Mouse (Mus musculus) heart, postnatal 36 days (tissue): ENCODE results near the gene Zfp346. TPM values are rescaled to one million over a fixed set of nuclear protein-coding genes. Genes with fewer than 3 reads are reported as not detected.

Experiments used
- DNase-seq, 2 experiments: peaks; one replicate each; pipeline ENCODE4 v3.0.0; 2021 to 2022
- intact Hi-C: fragments of 180-260 bp; cut with DNase I; formaldehyde crosslinking; loops from one replicate; pipeline ENCODE4 v1.15.1; 2025
- total RNA-seq, 2 experiments: library from RNA; stranded (reverse); gene quantifications; 2 replicates each; pipeline ENCODE4 v1.2.3; 2021

Gene Zfp346
- total RNA-seq, 2 experiments from 2014 or later, result 17.4 to 23.6 TPM

DNA sequence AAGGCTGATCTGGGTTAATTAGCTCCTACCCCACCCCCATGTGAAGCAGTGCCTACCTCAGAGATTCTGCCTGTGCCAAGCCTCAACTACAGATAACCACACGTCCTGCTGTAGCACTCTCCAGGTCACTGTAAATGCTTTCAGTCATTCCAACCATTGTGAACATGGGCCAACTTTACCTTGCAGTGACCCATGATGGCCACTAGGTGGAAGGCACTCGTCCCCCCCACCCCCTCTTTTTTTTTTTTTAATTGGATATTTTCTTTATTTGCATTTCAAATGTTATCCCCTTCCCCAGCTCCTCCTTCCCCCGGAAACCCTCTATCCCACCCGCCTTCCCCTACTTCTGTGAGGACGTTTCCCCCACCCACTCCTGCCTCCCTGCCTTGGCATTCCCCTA, 30.3 kb downstream of the Zfp346 start:
- peak; percentile 9 to 18 for DNase-seq
- intact Hi-C loops, result loop anchor here (1.0 kb wide), 1 partner anchor 43 kb away; no protein-coding TSS in a partner anchor

DNA sequence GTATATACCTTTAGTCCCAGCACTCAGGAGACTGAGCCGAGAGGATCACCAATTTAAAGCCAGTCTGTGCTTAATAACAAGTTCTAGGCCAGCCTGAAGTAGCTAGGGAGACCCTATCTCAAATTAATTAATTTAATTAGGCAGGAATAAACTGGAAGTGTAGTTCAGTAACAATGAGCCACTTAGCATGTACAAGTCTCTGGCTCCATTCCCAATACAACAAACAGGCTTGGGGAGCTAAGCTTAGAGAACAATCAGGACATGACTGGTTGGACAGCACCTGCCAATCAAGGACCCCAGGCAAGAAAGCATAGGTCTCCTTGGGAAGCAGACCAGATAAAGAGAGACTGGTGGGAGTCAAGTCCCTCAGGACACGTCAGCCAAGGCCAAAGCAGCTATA, 35.2 kb downstream of the Zfp346 start:
- intact Hi-C loops, result no loop called here
- DNase-seq, result no peak

DNA sequence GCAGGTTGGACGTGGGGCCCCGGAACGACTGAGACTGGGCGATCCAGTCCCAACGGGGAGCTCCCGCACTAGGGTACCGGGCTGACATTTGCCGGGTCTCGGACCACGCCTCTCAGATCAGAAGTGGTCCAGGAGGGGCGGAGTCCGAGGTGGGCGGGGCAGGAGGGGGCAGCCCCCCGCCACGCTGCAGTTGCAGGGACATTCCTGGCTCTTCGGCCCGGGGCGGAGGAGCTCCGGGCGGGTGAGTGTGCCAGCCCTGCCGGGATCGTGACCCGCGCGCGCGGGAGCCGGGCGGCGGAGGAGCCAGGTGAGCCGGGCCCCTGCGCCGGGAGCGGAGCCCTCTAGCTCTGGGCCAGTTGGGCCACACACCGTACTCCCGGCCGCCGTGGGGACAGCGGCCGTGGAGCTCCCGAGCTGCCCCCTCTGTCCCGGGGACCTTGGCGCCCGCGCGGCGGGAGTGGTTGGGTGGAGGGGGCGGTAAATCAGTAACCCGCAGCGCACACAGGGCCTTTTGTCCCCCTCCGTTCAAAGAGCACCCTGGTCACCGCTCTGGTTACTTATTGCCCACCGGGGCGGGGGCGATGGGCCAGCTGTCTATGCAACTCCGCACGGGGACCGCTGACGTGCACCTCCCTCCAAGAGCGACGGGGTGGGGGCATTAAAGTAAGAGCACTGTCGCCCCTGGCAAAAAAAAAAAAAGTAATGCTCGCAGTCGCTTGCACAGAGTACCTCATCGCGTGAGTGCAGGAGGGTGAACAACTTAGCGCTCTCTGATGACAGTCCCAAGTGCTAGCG, 47.7 kb downstream of the Zfp346 start, which contains the start of gene Fgfr4:
Gene Fgfr4, plus strand, starts transcription at position 20 of the 795 bp plus-strand sequence.
- intact Hi-C loops, result no loop called here
- DNase-seq, result peak in 1 of 2 experiments; percentile 22

DNA sequence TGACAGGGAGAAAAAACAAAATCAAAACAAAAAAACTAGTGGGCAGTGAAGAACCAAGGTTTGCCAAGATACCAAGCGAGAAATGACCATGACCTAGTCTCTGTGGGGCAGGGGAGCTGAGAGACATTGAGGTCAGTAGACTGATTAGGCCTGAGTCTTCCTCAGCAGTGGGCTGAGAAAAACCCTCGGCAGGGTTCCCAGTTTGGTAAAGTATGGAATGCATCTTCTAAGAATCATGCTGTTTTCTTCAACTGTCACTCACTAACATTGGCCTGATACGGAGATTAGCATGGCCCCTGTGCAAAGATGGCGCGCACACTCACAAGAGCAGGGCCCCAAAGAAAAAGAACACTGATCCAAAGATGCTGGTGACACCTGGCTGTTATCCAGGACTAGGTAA, 48.8 kb downstream of the Zfp346 start:
- intact Hi-C loops, result no loop called here

DNA sequence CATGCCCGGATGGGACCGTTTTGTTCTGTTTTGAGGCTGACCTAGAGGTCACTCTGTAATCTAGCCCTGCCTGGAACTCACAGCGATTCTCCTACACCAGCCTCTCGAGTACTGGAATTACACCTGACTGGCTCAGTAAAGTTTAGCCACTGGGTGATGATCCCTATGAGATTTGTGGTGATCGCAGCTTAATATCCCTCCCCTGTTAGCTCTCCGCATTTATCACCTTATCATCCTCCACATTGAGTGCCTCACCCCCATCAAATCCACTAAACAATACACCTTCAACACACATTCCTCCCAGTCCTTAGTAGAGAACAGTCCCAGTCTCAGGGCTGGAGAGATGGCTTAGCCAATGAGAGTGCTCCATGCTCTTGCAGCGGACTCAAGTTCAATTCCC, 57.3 kb downstream of the Zfp346 start:
- intact Hi-C loops, result no loop called here
- DNase-seq, result no peak

More for the DNA sequence above, 48.8 kb downstream of the Zfp346 start:
- DNase-seq, result no peak

DNA sequence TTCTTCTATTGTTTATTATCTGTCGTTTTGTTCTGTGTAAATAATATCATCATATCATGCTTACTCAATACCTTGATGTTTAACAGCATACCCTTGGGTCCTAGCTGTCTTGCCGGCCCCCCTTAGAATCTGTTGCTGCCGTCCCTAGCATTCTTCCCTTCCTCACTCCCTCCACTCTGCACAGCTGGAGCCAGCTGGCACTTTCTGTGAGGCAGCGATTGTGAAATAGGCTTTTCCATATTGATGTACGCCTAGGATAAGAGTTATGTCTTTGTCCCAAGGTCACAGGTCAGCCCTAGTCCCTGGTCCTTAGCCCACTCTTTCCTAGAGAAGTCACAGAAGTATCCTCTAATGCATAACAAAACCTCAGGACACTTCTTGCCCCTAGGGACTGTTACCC, 58.4 kb downstream of the Zfp346 start:
- intact Hi-C loops, result no loop called here
- DNase-seq, result peak in 1 of 2 experiments; percentile 15

DNA sequence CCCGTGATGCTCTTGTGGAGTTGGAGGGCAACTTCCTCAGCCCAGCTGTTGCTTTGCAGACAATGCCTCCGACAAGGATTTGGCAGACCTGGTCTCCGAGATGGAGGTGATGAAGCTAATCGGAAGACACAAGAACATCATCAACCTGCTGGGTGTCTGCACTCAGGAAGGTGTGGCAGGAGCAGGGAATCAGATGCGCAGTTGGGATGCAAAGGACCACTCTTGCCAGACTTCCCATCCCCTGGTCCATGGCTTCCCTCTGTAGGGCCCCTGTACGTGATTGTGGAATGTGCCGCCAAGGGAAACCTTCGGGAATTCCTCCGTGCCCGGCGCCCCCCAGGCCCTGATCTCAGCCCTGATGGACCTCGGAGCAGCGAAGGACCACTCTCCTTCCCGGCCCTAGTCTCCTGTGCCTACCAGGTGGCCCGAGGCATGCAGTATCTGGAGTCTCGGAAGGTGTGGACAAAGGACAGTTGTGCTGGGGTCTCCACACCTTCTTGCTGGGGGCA, 60.8 kb downstream of the Zfp346 start:
- DNase-seq, result no peak
- intact Hi-C loops, result no loop called here

DNA sequence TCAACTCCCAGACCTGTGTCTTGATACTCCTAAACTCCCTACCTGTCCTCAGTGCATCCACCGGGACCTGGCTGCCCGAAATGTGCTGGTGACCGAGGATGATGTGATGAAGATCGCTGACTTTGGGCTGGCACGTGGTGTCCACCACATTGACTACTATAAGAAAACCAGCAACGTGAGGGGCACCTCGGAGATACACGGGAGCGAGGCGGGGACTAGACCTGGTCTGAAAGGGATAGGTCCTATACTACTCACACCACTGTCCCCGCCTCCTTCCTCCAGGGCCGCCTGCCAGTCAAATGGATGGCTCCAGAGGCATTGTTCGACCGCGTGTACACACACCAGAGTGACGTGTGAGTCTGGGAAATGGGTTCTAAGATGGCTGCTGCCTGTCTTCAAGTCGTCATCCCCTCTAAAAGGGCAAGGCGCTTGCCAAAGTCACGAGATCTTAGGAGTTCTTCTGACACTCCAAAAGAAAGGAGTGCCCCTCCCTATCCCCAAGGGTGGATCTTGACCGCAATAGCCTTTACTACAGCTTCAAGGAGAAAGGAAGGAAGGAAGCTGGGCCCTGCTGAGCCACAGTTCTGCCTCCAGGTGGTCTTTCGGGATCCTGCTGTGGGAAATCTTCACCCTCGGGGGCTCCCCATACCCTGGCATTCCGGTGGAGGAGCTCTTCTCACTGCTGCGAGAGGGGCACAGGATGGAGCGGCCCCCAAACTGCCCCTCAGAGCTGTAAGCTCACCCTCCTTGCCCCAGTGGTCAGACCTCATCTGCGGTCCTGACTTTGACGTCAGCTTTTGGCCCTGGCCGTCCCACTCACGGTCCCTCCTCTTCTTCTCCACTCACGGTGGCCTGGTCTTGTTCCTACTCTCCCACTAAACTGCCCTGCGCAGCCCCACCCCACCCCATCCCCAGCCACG, 62.0 kb downstream of the Zfp346 start:
- intact Hi-C loops, result no loop called here
- DNase-seq, result no peak

DNA sequence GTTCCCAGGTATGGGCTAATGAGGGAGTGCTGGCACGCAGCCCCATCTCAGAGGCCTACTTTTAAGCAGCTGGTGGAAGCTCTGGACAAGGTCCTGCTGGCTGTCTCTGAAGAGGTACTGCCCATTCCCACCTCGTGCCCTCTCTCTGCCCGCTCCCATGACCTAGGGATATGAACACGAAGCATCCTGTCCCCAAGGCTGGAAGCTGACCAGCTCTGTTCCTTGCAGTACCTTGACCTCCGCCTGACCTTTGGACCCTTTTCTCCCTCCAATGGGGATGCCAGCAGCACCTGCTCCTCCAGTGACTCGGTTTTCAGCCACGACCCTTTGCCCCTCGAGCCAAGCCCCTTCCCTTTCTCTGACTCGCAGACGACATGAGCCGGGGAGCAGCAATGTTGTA, 62.7 kb downstream of the Zfp346 start:
- DNase-seq, result no peak
- intact Hi-C loops, result no loop called here

DNA sequence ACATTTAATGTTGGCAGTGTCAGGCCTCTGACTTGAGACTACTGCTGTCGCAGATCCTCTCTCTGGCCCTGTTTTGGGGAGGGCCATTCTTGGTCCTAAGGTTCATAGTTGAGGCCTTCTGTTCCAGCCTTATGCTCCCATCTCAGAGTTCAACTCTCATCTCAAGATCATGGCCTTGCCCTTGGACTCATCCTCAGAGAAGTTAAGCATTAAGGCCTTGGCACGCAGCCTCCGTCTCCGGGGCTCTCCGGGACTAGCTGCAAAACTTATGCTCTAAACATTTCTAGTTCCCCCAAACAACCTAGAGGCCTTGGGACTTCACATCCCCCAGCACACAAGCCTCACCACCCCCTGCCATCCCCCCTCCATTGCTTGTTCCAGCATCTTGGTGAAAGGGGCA, 63.1 kb downstream of the Zfp346 start:
- DNase-seq, result no peak
- intact Hi-C loops, result no loop called here

DNA sequence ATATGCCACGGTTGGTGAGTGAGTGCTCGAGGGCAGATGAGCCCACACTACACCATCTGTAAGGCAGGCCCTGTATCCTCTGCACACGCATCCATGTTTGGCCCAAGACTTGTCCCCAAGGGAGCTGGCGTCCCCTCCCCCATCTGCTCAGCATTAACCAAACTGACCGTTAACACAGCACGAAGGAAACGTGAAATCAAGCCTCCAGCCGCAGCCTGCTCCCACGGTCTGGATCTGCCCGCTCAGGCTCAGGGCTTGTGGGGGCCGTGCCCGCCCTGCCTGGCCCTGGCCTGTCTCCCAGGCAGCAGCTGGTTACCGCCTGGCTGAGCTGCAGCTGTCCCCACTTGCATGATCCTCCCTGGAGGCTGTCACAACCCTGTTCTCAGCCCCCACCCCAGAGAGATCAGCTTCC, 63.9 kb downstream of the Zfp346 start:
- peak; percentile 57 to 62 for DNase-seq
- intact Hi-C loops, result no loop called here

DNA sequence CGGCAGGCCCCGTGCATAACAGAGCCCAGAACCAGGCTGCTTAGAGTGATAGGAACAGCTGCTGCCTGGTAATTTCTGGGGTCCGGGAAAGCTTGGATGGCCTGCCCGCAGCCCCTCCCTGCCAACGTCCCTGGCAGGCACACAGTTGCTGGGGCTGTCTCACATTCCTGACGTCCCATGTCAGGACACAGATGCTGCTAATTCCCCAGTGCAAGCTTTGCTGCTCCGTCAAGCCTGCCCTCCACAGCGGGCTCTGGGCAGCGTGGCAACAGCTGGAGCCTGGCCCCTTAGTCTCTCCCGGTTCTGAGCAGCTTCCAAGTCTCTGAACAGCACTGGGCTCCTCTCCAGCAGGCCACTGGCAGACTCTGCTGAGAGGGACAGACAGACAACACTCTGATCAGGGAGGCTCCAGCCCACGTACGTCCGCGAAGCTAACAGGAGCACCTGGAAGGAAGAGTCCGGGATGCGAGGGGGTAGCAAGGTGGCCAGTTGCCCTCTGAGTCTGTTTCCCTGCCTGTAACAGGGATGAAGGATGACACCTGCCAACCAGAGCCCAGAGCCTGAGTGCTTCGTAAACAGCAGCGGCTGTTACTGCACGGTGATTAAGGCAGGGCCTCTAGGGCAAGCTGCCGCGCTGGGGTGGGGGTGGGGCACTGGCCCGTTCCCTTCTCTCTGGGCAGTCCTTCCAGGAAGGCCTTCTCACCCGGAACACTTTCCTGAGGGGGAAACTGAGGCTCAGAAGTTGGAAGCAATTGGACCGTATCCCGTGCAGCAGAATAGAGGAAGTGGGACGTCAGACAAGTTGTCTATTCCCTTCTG, 66.6 kb downstream of the Zfp346 start:
- peak; percentile 65 to 73 for DNase-seq
- intact Hi-C loops, result no loop called here

DNA sequence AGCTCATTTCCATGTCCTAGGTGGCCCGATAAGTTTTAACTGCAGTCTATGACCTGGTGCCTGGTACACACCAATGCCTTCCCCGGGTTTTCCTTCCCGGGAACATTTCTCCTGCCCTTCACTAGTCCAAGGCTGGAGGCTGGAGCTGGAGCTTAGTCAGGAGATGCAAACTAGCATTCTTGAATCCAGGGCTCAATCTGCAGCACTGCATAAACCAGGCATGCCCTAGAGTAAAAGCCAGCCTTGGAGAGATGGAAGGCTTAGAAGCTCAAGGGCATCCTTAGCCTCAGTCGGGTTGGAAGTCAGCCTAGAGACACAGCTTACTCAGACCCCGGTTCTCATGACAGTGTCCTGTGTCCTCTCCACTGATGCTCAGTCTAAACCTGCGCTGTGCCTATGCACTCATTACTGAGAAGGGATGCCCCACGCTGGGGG, 67.2 kb downstream of the Zfp346 start:
- no peak for DNase-seq
- intact Hi-C loops, result no loop called here

DNA sequence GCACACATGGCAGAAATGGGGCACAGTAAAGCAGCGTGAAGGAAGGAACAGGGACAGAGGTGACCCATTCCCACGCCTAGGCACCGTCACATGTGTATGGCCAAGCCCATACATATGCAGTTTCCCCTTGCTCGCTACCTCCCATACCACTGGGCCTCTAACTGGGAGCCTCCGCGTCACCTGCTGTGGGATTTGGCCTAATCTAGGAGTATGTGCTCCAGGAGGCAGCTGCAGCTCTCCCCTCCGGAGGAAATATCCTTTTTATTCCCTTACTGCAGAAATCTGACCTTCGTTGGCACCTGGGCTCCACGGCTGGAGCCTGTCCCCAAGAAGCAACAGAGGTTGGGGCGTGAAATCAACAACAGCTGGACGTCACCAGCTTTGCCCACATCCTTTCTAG, 69.2 kb downstream of the Zfp346 start:
- intact Hi-C loops, result no loop called here
- DNase-seq, result no peak

DNA sequence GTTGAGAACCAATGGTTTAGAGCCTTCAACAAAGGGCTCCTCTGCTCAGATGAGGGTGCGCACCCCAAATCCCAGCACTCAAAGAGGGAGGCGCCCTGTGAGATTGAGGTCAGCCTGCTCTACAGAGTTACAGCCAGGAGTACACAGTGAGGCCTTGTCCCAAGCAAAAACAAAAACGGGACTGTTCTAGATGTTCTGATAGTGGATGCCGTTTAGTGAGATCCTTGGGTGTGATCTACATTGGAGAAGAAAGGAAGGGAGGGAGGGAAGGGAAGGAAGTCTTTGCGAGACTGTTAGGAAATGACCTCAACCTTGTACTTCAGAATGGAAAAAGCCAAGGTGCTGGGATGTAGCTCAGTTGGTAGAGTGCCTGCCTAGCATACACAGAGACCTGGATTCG, 71.2 kb downstream of the Zfp346 start:
- intact Hi-C loops, result no loop called here
- DNase-seq, result no peak

DNA sequence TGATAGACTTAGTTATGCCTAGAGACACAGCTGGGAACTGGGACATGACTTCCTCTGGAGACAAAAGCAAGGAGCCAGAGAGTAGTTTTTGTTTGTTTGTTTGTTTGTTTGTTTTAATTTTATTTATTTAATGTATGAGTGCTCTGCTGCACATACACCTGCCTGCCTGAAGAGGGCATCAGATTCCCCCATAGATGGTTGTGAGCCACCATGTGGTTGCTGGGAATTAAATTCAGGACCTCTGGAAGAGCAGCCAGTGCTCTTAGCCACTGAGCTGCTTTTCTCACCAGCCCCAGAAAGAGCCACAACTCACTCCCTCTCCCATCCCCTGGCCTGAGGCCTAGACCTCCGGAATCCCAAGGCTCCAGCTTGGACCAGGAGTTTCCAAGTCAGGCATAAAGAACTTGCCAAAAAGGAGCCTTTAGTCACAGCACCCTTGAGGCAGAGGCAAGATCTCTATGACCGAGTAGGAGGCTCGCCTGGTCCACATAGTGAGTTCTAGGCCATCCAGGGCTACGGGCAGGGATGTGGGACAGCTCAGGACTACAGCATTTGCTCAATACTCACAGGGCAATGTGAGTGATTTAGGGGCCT, 72.9 kb downstream of the Zfp346 start:
- intact Hi-C loops, result loop anchor here (1.0 to 2.0 kb wide), 3 partner anchors 43 to 379 kb away; partner anchors contain the start of gene Zfp346

DNA sequence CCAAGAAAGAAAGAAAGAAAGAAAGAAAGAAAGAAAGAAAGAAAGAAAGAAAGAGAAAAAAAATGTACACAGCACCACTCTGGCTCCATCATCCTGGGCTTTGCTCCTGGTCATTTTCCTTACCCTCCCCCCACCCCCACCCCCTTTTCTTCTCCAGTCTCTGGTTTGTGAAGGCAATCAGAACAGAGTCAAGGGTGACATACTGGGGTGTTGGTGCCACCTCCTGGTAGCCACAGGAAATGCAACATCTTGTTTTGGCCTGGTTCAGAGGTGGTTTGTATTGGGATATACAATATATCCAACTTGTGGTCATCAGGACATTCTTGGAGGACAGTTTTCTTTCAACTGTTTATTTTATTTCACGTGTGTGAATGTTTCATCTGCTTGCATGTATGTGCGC, 73.4 kb downstream of the Zfp346 start:
- peak; percentile 78 to 81 for DNase-seq
- intact Hi-C loops, result loop anchor here (1.0 to 2.0 kb wide), 2 partner anchors 43 to 74 kb away; partner anchors contain the start of gene Zfp346

More for the DNA sequence above, 72.9 kb downstream of the Zfp346 start:
- peak in 1 of 2 experiments; percentile 31 for DNase-seq

DNA sequence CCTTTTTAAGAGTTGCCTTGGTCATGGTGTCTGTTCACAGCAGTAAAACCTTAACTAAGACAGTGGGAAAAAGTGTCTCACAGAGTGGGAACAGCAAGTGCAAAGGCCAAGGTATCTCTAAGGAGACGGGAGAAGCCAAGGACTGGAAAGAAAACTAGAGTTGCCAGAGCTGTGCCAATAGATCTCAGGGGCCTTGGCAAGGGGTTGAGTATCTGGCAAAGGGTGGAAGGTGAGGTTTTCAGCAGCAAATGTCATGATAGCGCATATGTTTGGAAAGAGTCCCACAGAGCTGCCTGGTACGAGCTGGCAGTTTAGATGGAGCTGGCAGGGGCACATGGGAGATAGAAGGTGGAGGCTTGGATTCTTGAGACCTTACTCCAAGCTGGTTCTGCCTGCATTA, 74.5 kb downstream of the Zfp346 start:
- DNase-seq, result no peak
- intact Hi-C loops, result loop anchor here (2.0 kb wide), 1 partner anchor 75 kb away; the partner anchor contains the start of gene Zfp346

DNA sequence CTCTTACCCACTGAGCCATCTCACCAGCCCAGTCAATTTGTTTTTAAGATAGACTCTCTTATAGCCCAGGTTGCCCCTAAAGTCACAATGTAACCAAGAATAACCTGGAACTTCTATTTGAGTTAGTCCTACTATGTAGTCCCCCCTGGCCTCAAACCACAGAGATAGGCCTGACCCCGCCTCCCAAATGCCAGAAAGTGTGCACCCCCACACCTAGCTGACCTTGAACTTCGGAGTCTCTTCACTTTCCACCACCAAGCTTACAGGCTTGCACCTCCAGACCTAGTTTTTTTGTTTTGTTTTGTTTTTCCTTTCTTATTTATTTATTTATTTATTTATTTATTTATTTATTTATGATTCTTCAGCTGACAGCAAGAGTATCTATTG, 76.7 kb downstream of the Zfp346 start:
- intact Hi-C loops, result loop anchor here (2.0 to 5.0 kb wide), 2 partner anchors 49 to 106 kb away; no protein-coding TSS in a partner anchor
- no peak for DNase-seq
